Mouse (Mus musculus): ENCODE data around the gene Ksr1.

The Ksr1 gene

GRCm38 (mm10) chr11:79069453-79070153 lies 76.6 kb downstream of the Ksr1 start:
- DNase-seq (ENCODE audit: low read depth in 1 of 2, low spot score in 2 of 2), result no peak

- DNase-seq (ENCODE audit: low read depth in 1 of 2, low spot score in 2 of 2), result no peak
Observed at GRCm38 (mm10) chr11:79067172-79067571, 79.0 kb downstream of the Ksr1 start.

- no peak for DNase-seq (ENCODE audit: low read depth in 1 of 2, low spot score in 2 of 2)
Observed at GRCm38 (mm10) chr11:79066191-79066530, 80.0 kb downstream of the Ksr1 start.

GRCm38 (mm10) chr11:79065463-79066190 lies 80.6 kb downstream of the Ksr1 start:
- DNase-seq (ENCODE audit: low read depth in 1 of 2, low spot score in 2 of 2), result no peak

DNA sequence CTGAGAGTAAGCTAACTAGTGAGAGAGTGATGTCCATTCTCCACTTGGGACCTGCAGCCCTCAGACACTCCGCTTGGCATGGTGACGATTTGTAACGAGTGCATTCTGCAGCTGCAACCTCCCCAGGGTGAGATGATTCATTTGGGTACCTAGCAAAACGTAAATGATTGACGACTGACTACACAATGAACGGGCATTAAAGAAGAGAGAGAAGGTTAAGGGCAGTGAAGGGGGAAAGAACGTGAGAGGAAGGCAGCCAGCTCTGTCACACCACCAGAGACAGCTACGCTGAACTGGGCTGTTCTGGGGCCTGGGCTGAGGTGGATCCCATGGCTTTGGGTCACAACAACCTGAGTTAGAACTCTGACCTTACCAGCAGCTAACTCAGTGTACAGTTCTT lies 81.9 kb downstream of the Ksr1 start:
- no peak for DNase-seq (ENCODE audit: low read depth in 1 of 2, low spot score in 2 of 2)

- DNase-seq (ENCODE audit: low read depth in 1 of 2, low spot score in 2 of 2), result no peak
Observed at GRCm38 (mm10) chr11:79063616-79064015, 82.6 kb downstream of the Ksr1 start.

GRCm38 (mm10) chr11:79062897-79063296 lies 83.3 kb downstream of the Ksr1 start:
- no peak for DNase-seq (ENCODE audit: low read depth in 1 of 2, low spot score in 2 of 2)

DNA sequence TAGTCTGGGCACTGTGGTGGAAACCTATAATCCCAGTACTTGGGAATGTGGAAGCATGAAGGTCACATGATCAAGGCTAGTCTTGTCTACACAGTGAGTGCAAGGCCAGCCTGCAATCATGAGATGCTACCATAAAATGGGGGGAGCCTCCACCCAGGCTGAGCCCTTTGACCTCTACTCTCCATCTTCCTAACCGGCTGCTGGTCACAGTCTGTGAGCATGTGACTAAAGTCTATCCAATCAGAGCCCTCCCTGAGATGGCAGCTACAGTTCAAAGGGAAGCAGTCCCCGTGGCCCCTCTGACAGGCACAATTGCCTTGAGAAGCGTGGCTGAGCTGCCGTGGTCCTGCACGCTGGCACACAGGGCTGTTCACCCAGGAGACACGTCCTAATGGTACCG lies 84.4 kb downstream of the Ksr1 start:
- no peak for DNase-seq (ENCODE audit: low read depth in 1 of 2, low spot score in 2 of 2)

DNA sequence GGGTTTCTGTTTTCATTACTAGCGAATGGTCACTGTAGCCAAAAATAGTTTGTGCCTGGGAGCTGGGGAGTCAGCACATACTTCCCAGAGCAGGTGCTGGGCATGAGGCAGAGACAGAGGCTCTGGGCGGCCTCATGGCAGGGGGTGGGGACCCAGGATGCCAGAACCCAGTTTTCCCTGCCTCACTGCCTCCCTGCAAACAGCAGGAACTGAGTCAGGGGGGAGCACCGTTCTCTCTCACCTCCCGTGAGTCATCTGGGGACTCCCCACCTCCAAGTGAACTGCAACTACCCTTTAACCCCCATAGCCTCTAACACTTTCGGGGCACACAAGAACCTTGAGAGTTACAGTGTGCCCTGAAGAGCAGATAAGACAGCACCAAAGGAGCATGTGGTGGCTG lies 86.4 kb downstream of the Ksr1 start:
- DNase-seq (ENCODE audit: low read depth in 1 of 2, low spot score in 2 of 2), result no peak

- DNase-seq (ENCODE audit: low read depth in 1 of 2, low spot score in 2 of 2), result no peak
Observed at GRCm38 (mm10) chr11:79059062-79059461, 87.1 kb downstream of the Ksr1 start.

DNA sequence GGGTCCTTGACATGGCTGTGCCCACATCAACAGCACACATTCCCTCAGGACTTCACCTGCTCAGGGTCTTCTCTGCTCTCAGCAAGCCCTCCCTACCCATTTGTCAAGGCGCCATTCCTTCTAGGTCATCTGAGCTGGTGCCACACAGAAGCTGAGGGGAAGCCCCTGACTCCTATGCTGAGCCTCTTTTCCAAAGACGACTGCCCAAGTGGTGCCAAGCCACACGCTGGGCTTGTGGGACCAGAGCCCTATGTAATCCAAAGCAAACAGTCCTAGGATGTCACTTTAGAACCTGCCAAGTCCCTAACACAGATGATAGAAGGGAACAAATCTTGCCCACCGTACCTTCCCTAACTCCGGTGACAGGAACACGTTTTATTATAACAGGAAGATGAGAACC lies 87.6 kb downstream of the Ksr1 start:
- no peak for DNase-seq (ENCODE audit: low read depth in 1 of 2, low spot score in 2 of 2)

- no peak for DNase-seq (ENCODE audit: low read depth in 1 of 2, low spot score in 2 of 2)
Observed at GRCm38 (mm10) chr11:79057809-79058208, 88.4 kb downstream of the Ksr1 start.

GRCm38 (mm10) chr11:79056891-79057290 lies 89.3 kb downstream of the Ksr1 start:
- no peak for DNase-seq (ENCODE audit: low read depth in 1 of 2, low spot score in 2 of 2)

DNA sequence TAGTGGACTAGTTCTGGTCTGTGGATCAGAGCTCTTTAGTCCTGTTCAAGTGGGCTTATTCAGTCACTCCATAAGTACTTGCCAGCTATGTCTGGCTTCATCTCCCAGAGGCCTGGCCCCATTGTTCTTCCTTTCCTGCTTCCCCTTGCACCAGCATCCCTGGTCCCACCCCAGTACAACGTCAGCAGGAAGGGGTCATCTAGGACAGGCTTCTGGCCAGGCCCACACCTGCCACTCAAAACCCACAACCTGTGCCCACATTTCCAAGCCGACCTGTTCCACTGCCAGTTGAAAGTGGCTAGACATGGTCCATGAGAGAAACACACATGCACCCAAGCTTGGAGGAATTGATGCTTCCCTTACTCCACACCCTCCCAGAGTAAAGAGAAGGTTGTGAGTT lies 90.2 kb downstream of the Ksr1 start:
- no peak for DNase-seq (ENCODE audit: low read depth in 1 of 2, low spot score in 2 of 2)

DNA sequence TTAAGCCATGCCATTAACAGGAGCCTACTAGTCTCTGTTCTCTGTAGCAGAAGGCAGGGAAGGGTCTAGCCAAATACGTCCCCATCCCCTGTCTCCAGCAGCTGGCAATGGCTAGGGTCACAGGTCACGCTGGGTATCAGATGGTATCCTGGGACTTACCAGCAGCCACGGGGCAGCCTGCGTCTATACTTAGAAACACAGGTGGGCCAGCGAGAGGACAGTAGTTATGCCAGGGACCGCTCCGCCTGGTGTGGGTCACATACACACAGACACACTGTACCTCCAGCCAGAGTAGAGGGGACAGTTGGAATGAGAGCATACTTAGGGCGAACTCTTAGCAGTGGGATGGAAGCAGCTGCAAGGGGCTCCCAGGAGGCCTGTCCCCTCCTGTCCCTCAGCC lies 91.0 kb downstream of the Ksr1 start:
- no peak for DNase-seq (ENCODE audit: low read depth in 1 of 2, low spot score in 2 of 2)

- DNase-seq (ENCODE audit: low read depth in 1 of 2, low spot score in 2 of 2), result no peak
Observed at GRCm38 (mm10) chr11:79054161-79055152, 91.8 kb downstream of the Ksr1 start.

GRCm38 (mm10) chr11:79053437-79053836 lies 92.8 kb downstream of the Ksr1 start:
- no peak for DNase-seq (ENCODE audit: low read depth in 1 of 2, low spot score in 2 of 2)

DNA sequence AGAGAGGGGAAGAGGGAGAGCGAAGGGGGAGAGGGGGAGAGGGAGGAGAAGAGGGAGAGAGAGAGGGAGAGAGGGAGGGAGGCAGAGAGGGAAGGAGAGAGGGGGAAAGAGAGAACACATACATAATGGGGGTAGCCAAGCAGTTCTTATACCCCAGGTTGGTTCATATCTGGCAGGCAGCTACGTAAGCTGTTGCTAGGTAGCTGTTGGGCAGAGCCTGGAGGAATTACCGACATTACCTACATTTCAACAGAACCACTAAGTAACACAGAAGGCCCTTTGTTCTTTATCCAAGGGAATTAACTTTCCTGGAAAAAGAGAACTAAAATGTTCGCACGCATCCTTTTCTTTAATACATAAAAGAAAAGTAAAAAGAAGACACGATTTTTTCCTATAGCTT lies 93.4 kb downstream of the Ksr1 start:
- DNase-seq (ENCODE audit: low read depth in 1 of 2, low spot score in 2 of 2), result no peak

DNA sequence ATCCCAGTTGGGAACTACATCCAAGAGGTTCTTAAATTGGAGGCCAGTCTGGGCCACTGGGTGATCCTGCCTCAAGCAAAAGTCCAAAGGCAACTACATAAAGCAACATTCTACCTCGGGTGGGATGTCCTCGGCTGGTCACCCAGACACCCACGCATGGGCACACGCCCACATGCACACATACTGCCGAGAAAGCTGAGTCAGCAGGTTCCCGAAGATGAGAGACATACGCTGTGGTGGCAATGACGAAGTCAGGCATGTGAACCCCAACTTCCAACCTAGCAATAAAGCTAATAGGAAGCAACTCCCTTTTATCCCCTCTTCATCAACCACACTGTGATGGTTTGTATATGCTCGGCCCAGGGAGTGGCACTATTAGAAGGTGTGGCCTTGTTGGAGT lies 94.7 kb downstream of the Ksr1 start:
- no peak for DNase-seq (ENCODE audit: low read depth in 1 of 2, low spot score in 2 of 2)

DNA sequence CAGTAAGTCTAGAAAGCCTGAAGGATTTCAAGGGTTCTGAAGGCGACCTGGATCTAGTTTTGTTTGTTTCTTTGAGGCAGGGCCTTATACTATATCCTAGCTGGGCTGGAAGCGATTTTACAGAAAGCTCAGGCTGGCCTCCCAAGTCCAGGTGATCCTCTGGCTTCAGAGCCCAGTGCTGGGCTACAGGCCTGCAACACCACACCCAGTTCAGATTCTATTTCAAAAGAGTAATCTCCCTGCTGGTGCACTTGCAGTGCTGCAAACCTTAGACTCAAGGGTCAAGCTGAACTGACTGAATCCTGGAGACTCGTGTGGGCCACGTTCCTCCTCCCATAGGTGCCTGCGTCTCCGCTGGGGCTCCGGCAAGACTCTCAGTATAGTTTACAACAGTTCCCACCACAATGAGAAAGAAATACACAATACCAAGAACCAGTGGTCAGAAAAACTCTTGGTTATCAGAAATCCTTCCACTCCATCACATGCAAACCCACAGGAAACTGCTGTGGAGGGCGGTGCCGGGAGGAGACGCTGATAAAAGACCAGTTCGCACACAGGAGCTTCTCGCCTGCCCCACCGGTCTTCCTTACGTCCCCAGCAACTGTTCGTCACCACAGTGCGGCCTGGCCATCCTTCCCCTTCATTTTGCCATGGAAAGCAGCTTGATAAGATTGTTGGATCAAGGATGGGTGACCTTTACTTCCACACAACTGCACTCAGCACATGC lies 95.3 kb downstream of the Ksr1 start:
- no peak for DNase-seq (ENCODE audit: low read depth in 1 of 2, low spot score in 2 of 2)

DNA sequence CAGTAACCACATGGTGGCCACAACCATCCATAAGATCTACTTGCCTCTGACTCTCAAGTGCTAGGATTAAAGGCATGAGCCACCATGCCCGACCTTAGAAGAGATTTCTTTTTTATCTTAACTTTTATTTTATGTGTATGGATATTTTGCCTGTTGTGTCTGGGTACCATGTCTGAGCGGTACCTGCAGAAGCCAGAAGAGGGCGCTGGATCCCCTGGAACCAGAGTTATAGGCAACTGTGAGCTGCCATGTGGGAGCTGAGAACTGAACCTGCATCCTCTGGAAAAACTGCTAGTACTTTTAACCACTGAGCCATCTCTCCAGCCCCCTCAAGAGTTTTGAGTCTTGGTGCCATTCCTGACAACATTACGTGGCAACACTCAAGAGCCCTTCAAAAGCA lies 97.3 kb downstream of the Ksr1 start:
- no peak for DNase-seq (ENCODE audit: low read depth in 1 of 2, low spot score in 2 of 2)

Data from monocyte, adult 2 months (primary cell).